Mouse (Mus musculus) lung, adult 2 months (tissue): ENCODE measurements at regions not wholly inside any gene's neighbourhood (a gene's known extent, or its start where the extent isn't known, plus 50 kb on each side); places are given as distances from the start of the nearest gene placed in this dataset.

Experiments
- CTCF ChIP-seq: fragments of 200-500 bp; IDR thresholded peaks from 2 replicates; pipeline ENCODE4 v1.5.1; 2011; ENCODE audit warnings: mild to moderate bottlenecking, low read length, control low read depth; ENCODE audit not compliant: insufficient read depth
- POLR2A ChIP-seq: fragments of 200-500 bp; IDR thresholded peaks from 2 replicates; pipeline ENCODE4 v1.6.1; 2011; ENCODE audit warnings: low read depth, mild to moderate bottlenecking, control low read depth, low read length, borderline replicate concordance; ENCODE audit errors: extremely low read depth

GRCm38 (mm10) chr1:60650158-60650557, 66.4 kb upstream of the Cd28 start:
- TF ChIP-seq POLR2A, result no peak
- TF ChIP-seq CTCF, result no peak
